Mouse (Mus musculus): ENCODE measurements around the gene Rnf220. TPM values are rescaled to one million over a fixed set of nuclear protein-coding genes. Genes with fewer than 3 reads are reported as not detected.

Gene Rnf220
- polyA plus RNA-seq, 1 experiment from 2014 or later = 46.0 TPM

GRCm38 (mm10) chr4:117253218-117254016 lies 243.4 kb downstream of the Rnf220 start:
- WGBS = 53% methylated on average over 12 of the region's 12 CpGs
- Histone ChIP-seq H3K9me3 (no peaks in the 10 kb centered on the region), H3K4me3 (peak overlapping the region; percentile 61; the same call in 1 of the 2 replicates), H3K9ac (peak overlapping the region; percentile 81), H3K4me2 (peak overlapping the region; percentile 69), H3K27me3 (replicated peaks) (no peaks in the 10 kb centered on the region), H3K36me3 (no peaks in the 10 kb centered on the region; the same call in 1 of the 2 replicates), H3K27ac (replicated peaks) (peak overlapping the region; percentile 73), H3K4me1 (peaks cover 43% of the 10 kb centered on the region)
- ATAC-seq (ENCODE audit: extremely low read depth, insufficient number of reproducible peaks, low FRiP score, low TSS enrichment) = no peak

- peak overlapping the region; percentile 69 for H3K4me2 ChIP-seq
Measured at GRCm38 (mm10) chr4:117252755-117253154, 244.1 kb downstream of the Rnf220 start.

GRCm38 (mm10) chr4:117252351-117252750 lies 244.5 kb downstream of the Rnf220 start:
- 24% methylated on average over 5 of the region's 5 CpGs for WGBS
- ATAC-seq (ENCODE audit: extremely low read depth, insufficient number of reproducible peaks, low FRiP score, low TSS enrichment) = no peak
- H3K27ac ChIP-seq (replicated peaks) = peak overlapping the region; percentile 73

More at GRCm38 (mm10) chr4:117252755-117253154, 244.1 kb downstream of the Rnf220 start:
- Histone ChIP-seq H3K9me3 (no peaks in the 10 kb centered on the region), H3K27me3 (replicated peaks) (no peaks in the 10 kb centered on the region), H3K4me1 (peaks cover 43% of the 10 kb centered on the region), H3K4me3 (peak overlapping the region; percentile 61), H3K27ac (replicated peaks) (peak overlapping the region; percentile 73), H3K36me3 (no peaks in the 10 kb centered on the region), H3K9ac (peak overlapping the region; percentile 81)
- no peak for ATAC-seq (ENCODE audit: extremely low read depth, insufficient number of reproducible peaks, low FRiP score, low TSS enrichment)
- 79% methylated on average over 5 of the region's 5 CpGs for WGBS

GRCm38 (mm10) chr4:117251801-117252316 lies 245.0 kb downstream of the Rnf220 start, which contains the start of the genes Tmem53 and Armh1:
Tmem53 (plus strand) TSS chr4:117251951.
Armh1 (minus strand) TSS chr4:117252125.
- WGBS = under 1% methylated on average over 41 of the region's 43 CpGs
- ATAC-seq (ENCODE audit: extremely low read depth, insufficient number of reproducible peaks, low FRiP score, low TSS enrichment) = peak; percentile 100

More at GRCm38 (mm10) chr4:117252351-117252750, 244.5 kb downstream of the Rnf220 start:
- peak overlapping the region; percentile 69 for H3K4me2 ChIP-seq
- H3K9ac ChIP-seq = peak overlapping the region; percentile 81
- peak overlapping the region; percentile 61 for H3K4me3 ChIP-seq
- H3K36me3 ChIP-seq = no peaks in the 10 kb centered on the region
- no peaks in the 10 kb centered on the region for H3K9me3 ChIP-seq
- H3K27me3 ChIP-seq (replicated peaks) = no peaks in the 10 kb centered on the region
- H3K4me1 ChIP-seq = peaks cover 43% of the 10 kb centered on the region

GRCm38 (mm10) chr4:117250982-117251381 lies 245.9 kb downstream of the Rnf220 start:
- peak overlapping the region; percentile 69 for H3K4me2 ChIP-seq
- no peak overlapping the region for H3K9ac ChIP-seq
- H3K36me3 ChIP-seq = no peaks in the 10 kb centered on the region
- ATAC-seq (ENCODE audit: extremely low read depth, insufficient number of reproducible peaks, low FRiP score, low TSS enrichment) = no peak
- H3K27ac ChIP-seq (replicated peaks) = no peak overlapping the region
- H3K4me1 ChIP-seq = peaks cover 40% of the 10 kb centered on the region
- no peaks in the 10 kb centered on the region for H3K9me3 ChIP-seq
- H3K4me3 ChIP-seq = peak overlapping the region; percentile 61
- 78% methylated on average over 1 of the region's 1 CpGs for WGBS
- H3K27me3 ChIP-seq (replicated peaks) = no peaks in the 10 kb centered on the region

More at GRCm38 (mm10) chr4:117251801-117252316, 245.0 kb downstream of the Rnf220 start, which contains the start of the genes Tmem53 and Armh1:
- peak within 1 kb of the TSS; percentile 69 for H3K4me2 ChIP-seq
- peak within 1 kb of the TSS; percentile 81 for H3K9ac ChIP-seq
- no peaks in the 10 kb centered on the region for H3K9me3 ChIP-seq
- H3K4me3 ChIP-seq = peak within 1 kb of the TSS; percentile 61
- H3K27me3 ChIP-seq (replicated peaks) = no peaks in the 10 kb centered on the region
- peaks cover 43% of the 10 kb centered on the region for H3K4me1 ChIP-seq
- no peaks in the 10 kb centered on the region for H3K36me3 ChIP-seq
- peak within 1 kb of the TSS; percentile 73 for H3K27ac ChIP-seq (replicated peaks)

- H3K9me3 ChIP-seq = no peaks in the 10 kb centered on the region
- H3K4me1 ChIP-seq = no peaks in the 10 kb centered on the region
- H3K9ac ChIP-seq = no peak overlapping the region
- ATAC-seq (ENCODE audit: extremely low read depth, insufficient number of reproducible peaks, low FRiP score, low TSS enrichment) = no peak
- H3K4me3 ChIP-seq = no peak overlapping the region
- H3K36me3 ChIP-seq = no peaks in the 10 kb centered on the region
- H3K4me2 ChIP-seq = no peak overlapping the region
- H3K27ac ChIP-seq (replicated peaks) = no peak overlapping the region
- no peaks in the 10 kb centered on the region for H3K27me3 ChIP-seq (replicated peaks)
- 79% methylated on average over 6 of the region's 6 CpGs for WGBS
Measured at GRCm38 (mm10) chr4:117240867-117241266, 256.0 kb downstream of the Rnf220 start.

GRCm38 (mm10) chr4:117239153-117239552 lies 257.7 kb downstream of the Rnf220 start:
- H3K4me1 ChIP-seq = no peaks in the 10 kb centered on the region
- H3K4me2 ChIP-seq = no peak overlapping the region
- no peak overlapping the region for H3K4me3 ChIP-seq
- WGBS = 45% methylated on average over 2 of the region's 2 CpGs
- no peak for ATAC-seq (ENCODE audit: extremely low read depth, insufficient number of reproducible peaks, low FRiP score, low TSS enrichment)
- no peak overlapping the region for H3K9ac ChIP-seq
- H3K36me3 ChIP-seq = no peaks in the 10 kb centered on the region
- H3K27me3 ChIP-seq (replicated peaks) = no peaks in the 10 kb centered on the region
- H3K27ac ChIP-seq (replicated peaks) = no peak overlapping the region
- no peaks in the 10 kb centered on the region for H3K9me3 ChIP-seq

- no peaks in the 10 kb centered on the region for H3K27me3 ChIP-seq (replicated peaks)
- no peak overlapping the region for H3K4me2 ChIP-seq
- no peaks in the 10 kb centered on the region for H3K4me1 ChIP-seq
- WGBS = 58% methylated on average over 4 of the region's 4 CpGs
- ATAC-seq (ENCODE audit: extremely low read depth, insufficient number of reproducible peaks, low FRiP score, low TSS enrichment) = no peak
- H3K27ac ChIP-seq (replicated peaks) = no peak overlapping the region
- no peak overlapping the region for H3K9ac ChIP-seq
- no peaks in the 10 kb centered on the region for H3K36me3 ChIP-seq
- no peaks in the 10 kb centered on the region for H3K9me3 ChIP-seq
- H3K4me3 ChIP-seq = no peak overlapping the region
Measured at GRCm38 (mm10) chr4:117235822-117236221, 261.0 kb downstream of the Rnf220 start.

GRCm38 (mm10) chr4:117234166-117234741 lies 262.6 kb downstream of the Rnf220 start:
- Histone ChIP-seq H3K4me3 (no peak overlapping the region), H3K27ac (replicated peaks) (no peak overlapping the region), H3K36me3 (no peaks in the 10 kb centered on the region), H3K4me1 (peaks cover 4% of the 10 kb centered on the region; the same call in 1 of the 2 replicates), H3K9me3 (no peaks in the 10 kb centered on the region), H3K4me2 (no peak overlapping the region), H3K9ac (no peak overlapping the region), H3K27me3 (replicated peaks) (no peaks in the 10 kb centered on the region)
- 61% methylated on average over 7 of the region's 7 CpGs for WGBS
- ATAC-seq (ENCODE audit: extremely low read depth, insufficient number of reproducible peaks, low FRiP score, low TSS enrichment) = no peak

- H3K4me2 ChIP-seq = no peak overlapping the region
- H3K27me3 ChIP-seq (replicated peaks) = no peaks in the 10 kb centered on the region
- WGBS = 70% methylated on average over 2 of the region's 2 CpGs
- H3K27ac ChIP-seq (replicated peaks) = no peak overlapping the region
- no peak overlapping the region for H3K4me3 ChIP-seq
- H3K36me3 ChIP-seq = no peaks in the 10 kb centered on the region
- H3K9me3 ChIP-seq = no peaks in the 10 kb centered on the region
- peaks cover 4% of the 10 kb centered on the region; the same call in 1 of the 2 replicates for H3K4me1 ChIP-seq
- ATAC-seq (ENCODE audit: extremely low read depth, insufficient number of reproducible peaks, low FRiP score, low TSS enrichment) = no peak
- H3K9ac ChIP-seq = no peak overlapping the region
Measured at GRCm38 (mm10) chr4:117231208-117231607, 265.6 kb downstream of the Rnf220 start.

- Histone ChIP-seq H3K36me3 (no peaks in the 10 kb centered on the region), H3K9me3 (no peaks in the 10 kb centered on the region), H3K27ac (replicated peaks) (no peak overlapping the region), H3K4me2 (no peak overlapping the region), H3K4me3 (no peak overlapping the region), H3K4me1 (peaks cover 4% of the 10 kb centered on the region; the same call in 1 of the 2 replicates), H3K9ac (no peak overlapping the region), H3K27me3 (replicated peaks) (no peaks in the 10 kb centered on the region)
- WGBS = 51% methylated on average over 10 of the region's 10 CpGs
- no peak for ATAC-seq (ENCODE audit: extremely low read depth, insufficient number of reproducible peaks, low FRiP score, low TSS enrichment)
Measured at GRCm38 (mm10) chr4:117230331-117230730, 266.5 kb downstream of the Rnf220 start.

Data from heart, embryonic 13.5 days (tissue).